Mouse (Mus musculus) cerebellum, postnatal 10 days (tissue): ENCODE data around the gene Abcc9.

ENCODE experiments used
- DNase-seq, 2 experiments: peaks; one replicate each; pipeline ENCODE4 v3.0.0; 2021; ENCODE audit warnings: mixed read lengths in 2 of 2

Gene Abcc9

GRCm38 (mm10) chr6:142543648-142544047, 158.5 kb downstream of the Abcc9 start:
- no peak for DNase-seq

- DNase-seq = no peak
These were observed 159.3 kb downstream of the Abcc9 start for GRCm38 (mm10) chr6:142542800-142543175.

- no peak for DNase-seq
These were observed 159.9 kb downstream of the Abcc9 start for GRCm38 (mm10) chr6:142542082-142542799.

- DNase-seq = no peak
These were observed 161.5 kb downstream of the Abcc9 start for GRCm38 (mm10) chr6:142540561-142541160.

- DNase-seq = no peak
These were observed 162.0 kb downstream of the Abcc9 start for GRCm38 (mm10) chr6:142540131-142540530.

GRCm38 (mm10) chr6:142538503-142538902, 163.6 kb downstream of the Abcc9 start:
- peak in 1 of 2 experiments; percentile 20 for DNase-seq
